Mouse (Mus musculus) heart, adult 2 months (tissue): ENCODE measurements around the gene Dnajc13.

ENCODE experiments used
- CTCF ChIP-seq: fragments of 200-600 bp; IDR thresholded peaks from 2 replicates; pipeline ENCODE4 v1.8.1; 2022; ENCODE audit warnings: antibody characterized with exemption, mild to moderate bottlenecking, moderate library complexity
- EP300 ChIP-seq: fragments of 200-500 bp; IDR thresholded peaks from 2 replicates; pipeline ENCODE4 v1.6.1; 2011; ENCODE audit warnings: low read depth, low read length, control low read depth; ENCODE audit not compliant: insufficient read depth
- POLR2A ChIP-seq: fragments of 200-500 bp; IDR thresholded peaks from 2 replicates; pipeline ENCODE4 v1.6.1; 2011; ENCODE audit warnings: mild to moderate bottlenecking, low read depth, low read length, control low read depth; ENCODE audit not compliant: insufficient read depth

DNA sequence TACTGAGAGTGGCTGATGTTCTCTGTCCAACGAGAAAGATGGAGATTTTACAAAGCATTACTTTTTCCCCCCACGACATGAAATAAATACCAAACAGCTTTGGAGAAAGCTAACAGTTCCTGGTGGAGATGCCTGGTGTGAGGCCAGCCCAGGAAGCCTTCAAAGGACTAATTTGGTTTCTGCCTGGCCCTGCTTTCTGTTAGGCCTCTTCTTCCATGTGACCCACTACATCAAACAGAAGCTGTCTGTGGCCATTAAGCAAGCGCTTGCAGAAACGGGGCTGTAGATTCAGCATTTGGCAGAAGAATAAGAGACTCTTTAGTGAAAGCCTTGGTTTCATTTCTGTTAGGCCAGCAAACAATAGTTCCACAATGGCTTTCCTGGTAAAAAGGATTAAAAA, 8.9 kb upstream of the Dnajc13 start:
- TF ChIP-seq CTCF (no peak), POLR2A (no peak), EP300 (no peak)
